Mouse (Mus musculus) CD4-positive, CD25-positive, alpha-beta regulatory T cell, adult 4 months (primary cell): ENCODE data around the gene Slu7. TPM values are rescaled to one million over a fixed set of nuclear protein-coding genes. Genes with fewer than 3 reads are reported as not detected.
A peak's percentile ranks its signal among the peaks of the same experiment; 100 is the strongest.

Source experiments
- ATAC-seq: one replicate; pipeline ENCODE4 v1.8.0; 2017
- polyA plus RNA-seq, 2 experiments: library from polyadenylated mRNA; unstranded; fragments of 100-300 nt; shearing (Covaris generic); gene quantifications; one replicate each; pipeline ENCODE4 v1.2.1; 2017

Gene Slu7
- polyA plus RNA-seq, 2 experiments from 2014 or later: 103 to 115 TPM

DNA sequence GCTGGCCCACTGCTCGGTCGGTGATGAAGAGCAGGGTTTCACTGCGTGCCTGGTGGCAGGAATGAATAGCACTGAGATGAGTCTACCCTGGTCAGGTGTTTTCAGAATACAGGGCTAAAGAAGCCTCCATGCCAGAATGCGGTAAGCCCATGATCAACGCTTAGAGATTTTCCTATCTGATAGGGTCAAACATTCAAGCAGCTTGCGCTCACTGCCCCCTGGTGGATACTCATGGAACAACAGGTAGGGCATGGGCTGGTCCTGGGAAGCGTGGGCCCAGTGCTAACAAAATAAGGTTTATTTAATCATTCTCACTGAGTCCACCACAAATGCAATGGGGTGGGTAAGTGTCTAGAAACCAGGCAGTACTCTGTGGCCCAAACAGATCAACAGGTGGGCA is 59.1 kb downstream of the Slu7 start:
- peak; percentile 81 for ATAC-seq

DNA sequence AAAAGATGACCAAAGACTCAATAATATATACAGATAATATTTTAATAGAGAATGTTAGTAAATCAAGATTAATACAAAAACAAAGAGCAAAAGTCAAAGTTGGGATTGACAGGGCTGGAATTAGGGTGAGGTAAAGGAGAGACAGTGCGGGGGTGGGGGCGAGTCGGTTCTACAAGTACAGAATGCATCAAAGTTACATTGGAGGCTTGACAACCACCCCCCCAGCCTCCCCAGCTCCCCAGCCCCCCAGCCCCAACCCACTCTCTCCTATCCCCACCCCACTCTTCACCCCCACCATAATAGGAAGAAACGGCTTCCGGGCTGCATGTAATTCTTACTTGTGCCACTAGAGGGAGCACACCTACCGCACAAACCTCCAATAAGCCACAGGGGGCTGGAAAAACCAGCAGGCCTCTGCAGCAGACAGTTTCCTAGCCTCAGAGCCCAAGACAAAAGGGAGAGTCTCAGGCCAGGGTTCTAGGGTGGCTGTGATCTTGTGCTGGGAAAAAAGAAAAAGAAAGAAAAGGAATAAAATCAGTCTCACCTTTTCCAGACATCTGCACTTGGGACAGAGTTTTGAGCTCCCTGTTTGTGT is 60.4 kb downstream of the Slu7 start:
- ATAC-seq: no peak

DNA sequence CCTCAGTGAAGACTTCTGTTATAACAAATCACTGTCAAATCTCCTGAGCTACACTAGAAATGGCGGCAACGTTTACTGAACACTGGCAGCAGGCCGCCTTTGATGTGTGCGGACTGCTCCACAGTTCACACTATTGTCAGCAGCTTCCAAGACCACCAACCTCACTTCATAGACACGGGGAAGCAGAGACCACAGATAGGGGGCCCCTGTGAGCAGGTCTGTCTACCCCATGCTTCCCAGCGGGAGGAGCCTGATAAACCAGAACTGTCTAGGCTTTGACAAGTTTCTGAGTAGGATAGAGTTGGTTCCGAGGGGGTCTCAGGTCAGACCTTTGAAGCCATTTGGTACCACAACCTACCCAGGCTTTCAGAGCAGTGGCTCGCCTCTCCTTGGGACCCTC is 61.5 kb downstream of the Slu7 start:
- ATAC-seq: no peak

DNA sequence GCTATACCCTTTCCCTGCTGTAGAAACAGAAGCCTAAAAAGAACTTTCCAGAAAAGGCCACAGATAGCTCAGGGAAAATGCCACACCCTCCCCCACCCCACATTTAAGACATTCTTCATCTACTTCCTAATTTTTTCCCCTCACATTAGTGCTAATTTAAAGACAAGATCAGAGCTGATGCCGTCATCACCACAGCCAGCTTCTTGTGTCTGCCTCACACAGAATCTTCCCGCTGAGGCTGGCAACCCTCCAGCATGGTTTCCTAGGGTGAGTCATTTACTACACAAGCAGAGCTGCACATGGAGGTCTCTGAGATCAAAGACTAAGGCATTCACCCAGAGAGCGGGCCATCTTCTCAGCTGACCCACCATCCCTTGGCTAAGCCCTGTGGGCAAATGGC is 62.0 kb downstream of the Slu7 start:
- ATAC-seq: no peak

Other genes starting within 250 kb of the Slu7 start
- gene Pttg1, start 7.5 kb upstream of the Slu7 start, polyA plus RNA-seq: 100 to 1,000 TPM; 183 to 195 TPM
- gene C1qtnf2, start 40.5 kb downstream of the Slu7 start, polyA plus RNA-seq: not detected
- gene Ccnjl, start 95.0 kb downstream of the Slu7 start, polyA plus RNA-seq: under 1 TPM in 1 of 2 experiments, not detected in 1; 0.24 TPM
- not detected for gene 4933415A04Rik, start 153.3 kb downstream of the Slu7 start, polyA plus RNA-seq
- gene Fabp6, start 167.8 kb downstream of the Slu7 start, polyA plus RNA-seq: not detected
- 10 to 100 TPM; 23.8 to 34.8 TPM for gene Pwwp2a, start 248.3 kb downstream of the Slu7 start, polyA plus RNA-seq